Mouse (Mus musculus) gastrocnemius, adult 8-10 months (tissue): Measurements from ENCODE around the gene Pdcd4. TPM values are rescaled to one million over a fixed set of nuclear protein-coding genes. Genes with fewer than 3 reads are reported as not detected.
A peak's percentile ranks its signal among the peaks of the same experiment; 100 is the strongest.

Source experiments
- DNase-seq, 2 experiments: peaks; one replicate each; pipeline ENCODE4 v3.0.0; 2022; ENCODE audit warnings: low spot score in 2 of 2
- total RNA-seq, 4 experiments: library from RNA; stranded (reverse); gene quantifications; 2 replicates each; pipeline ENCODE4 v1.2.4; 2022

The Pdcd4 gene
- 10 to 100 TPM; 12.9 to 22.3 (median 16.3) TPM for total RNA-seq

- no peak for DNase-seq
Observed at GRCm38 (mm10) chr19:53892061-53892460, at the start of gene Pdcd4. Gene Pdcd4, plus strand, starts transcription at chr19:53892231.

DNA sequence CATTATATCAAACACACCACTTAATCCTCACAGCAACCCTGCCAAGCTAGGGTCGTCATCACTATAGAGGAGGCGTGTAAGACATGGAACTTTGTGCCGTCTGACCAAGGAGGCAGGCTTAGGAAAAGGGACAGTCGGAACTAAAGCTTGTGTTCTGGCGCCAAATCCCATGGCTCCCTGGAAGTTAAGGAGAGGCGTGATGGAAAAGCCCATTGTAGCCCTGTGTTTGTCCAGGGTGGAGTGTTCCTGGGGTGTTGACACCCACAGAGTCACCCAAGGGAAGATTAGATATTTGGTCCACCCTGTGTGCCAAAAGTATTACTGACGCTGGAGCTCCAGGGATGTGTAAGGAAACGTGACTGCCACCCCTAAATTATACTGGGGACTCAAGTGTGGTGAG lies 48.1 kb upstream of the Pdcd4 start:
- DNase-seq = no peak

GRCm38 (mm10) chr19:53848272-53848995 lies 43.6 kb upstream of the Pdcd4 start:
- DNase-seq = no peak

- peak; percentile 76 to 78 for DNase-seq
Observed at GRCm38 (mm10) chr19:53850166-53850922, 41.7 kb upstream of the Pdcd4 start.

DNA sequence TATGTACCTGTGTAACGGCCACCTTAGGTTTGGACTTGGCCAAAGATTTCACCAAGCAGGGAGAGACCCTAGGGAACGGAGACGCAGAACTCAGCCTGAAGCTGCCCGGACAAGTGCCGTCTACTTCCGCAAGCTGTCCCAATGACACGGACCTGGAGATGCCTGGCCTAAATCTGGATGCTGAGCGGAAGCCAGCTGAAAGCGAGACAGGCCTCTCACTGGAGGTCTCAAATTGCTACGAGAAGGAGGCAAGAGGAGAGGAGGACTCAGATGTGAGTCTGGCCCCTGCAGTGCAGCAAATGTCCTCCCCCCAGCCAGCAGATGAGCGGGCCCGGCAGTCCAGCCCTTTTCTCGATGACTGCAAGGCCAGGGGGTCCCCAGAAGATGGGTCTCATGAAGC lies 40.7 kb upstream of the Pdcd4 start:
- DNase-seq = peak; percentile 67 to 83

GRCm38 (mm10) chr19:53851826-53852698 lies 40.0 kb upstream of the Pdcd4 start:
- DNase-seq = no peak

- DNase-seq = peak in 1 of 2 experiments; percentile 29
Observed at GRCm38 (mm10) chr19:53852699-53853451, 39.2 kb upstream of the Pdcd4 start.

- no peak for DNase-seq
Observed at GRCm38 (mm10) chr19:53854978-53855377, 37.1 kb upstream of the Pdcd4 start.

DNA sequence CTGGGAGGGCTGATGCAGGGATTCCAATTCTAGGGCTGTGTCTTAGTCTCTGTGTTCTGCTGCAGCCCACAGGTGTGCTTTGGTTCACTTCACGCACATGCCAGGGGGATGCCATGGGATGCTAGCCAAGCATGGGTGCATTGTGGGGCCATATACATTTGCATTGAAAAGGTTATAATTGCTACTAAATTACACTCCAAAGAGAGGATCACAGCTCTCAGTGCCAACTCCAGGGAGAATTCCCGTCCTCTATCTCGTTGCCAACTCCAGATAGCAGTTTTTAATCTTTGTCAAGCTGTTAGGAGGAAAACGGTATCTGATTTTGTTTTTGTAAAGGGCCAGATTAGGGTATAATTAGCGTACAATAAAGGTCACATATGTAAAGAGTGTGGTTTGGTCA lies 36.2 kb upstream of the Pdcd4 start:
- no peak for DNase-seq

- DNase-seq = peak; percentile 51 to 78
Observed at GRCm38 (mm10) chr19:53856794-53857193, 35.2 kb upstream of the Pdcd4 start.

GRCm38 (mm10) chr19:53857962-53858361 lies 34.1 kb upstream of the Pdcd4 start:
- DNase-seq = no peak

GRCm38 (mm10) chr19:53859149-53859548 lies 32.9 kb upstream of the Pdcd4 start:
- no peak for DNase-seq

- no peak for DNase-seq
Observed at GRCm38 (mm10) chr19:53859593-53859992, 32.4 kb upstream of the Pdcd4 start.

GRCm38 (mm10) chr19:53861346-53861745 lies 30.7 kb upstream of the Pdcd4 start:
- DNase-seq = no peak

DNA sequence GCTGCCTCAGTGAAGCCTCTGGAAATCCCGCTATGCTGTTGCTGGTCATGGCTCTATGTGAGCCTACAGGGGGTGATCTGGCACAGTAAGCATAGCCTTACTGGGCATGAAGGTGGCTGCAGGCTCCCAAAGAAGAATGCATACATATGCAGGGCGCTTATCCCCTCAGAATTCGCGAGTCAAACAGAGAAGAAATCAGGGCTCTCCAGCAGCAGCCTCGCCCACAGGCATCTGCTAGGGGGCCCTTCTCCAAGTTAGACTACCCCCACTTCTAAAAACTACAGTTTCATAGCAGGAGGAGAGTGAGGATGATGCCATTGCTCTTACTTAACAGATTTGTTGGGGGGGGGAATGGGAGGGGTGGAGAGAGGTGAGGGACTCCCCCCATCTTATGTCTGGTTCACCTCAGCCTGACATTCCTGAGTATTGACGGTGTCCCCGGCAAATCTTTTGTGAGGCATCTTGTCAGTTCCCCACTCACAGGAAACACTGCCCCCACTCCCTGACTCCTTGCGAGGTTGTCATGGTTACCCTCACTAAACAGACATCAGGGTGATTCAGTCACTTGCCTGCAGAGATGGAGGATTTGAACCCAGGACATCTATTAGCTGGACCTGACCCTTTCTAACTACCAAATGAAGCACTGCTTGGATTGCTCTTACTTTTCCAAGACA lies 29.3 kb upstream of the Pdcd4 start:
- no peak for DNase-seq

GRCm38 (mm10) chr19:53867238-53867637 lies 24.8 kb upstream of the Pdcd4 start:
- no peak for DNase-seq

DNA sequence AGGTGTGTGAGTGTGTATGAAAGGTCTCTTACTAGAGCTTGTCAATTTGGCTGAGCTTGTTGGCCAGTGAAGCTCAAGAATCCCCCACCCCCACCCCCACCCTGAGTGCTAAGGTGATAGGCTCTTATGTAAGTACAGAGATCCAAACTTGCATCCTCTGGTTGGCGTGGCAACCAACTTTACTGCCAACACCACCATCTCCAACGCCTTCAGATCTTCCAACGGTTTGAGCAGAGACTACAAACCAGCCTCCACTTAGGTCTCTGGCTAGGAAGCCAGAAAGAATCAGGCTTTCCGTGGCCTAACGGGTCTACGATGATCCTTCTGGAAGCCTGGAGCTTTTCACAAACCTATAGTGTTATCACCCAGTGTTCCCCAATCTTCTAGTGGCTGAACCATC lies 23.9 kb upstream of the Pdcd4 start:
- DNase-seq = no peak

GRCm38 (mm10) chr19:53868796-53869195 lies 23.2 kb upstream of the Pdcd4 start:
- DNase-seq = no peak

DNA sequence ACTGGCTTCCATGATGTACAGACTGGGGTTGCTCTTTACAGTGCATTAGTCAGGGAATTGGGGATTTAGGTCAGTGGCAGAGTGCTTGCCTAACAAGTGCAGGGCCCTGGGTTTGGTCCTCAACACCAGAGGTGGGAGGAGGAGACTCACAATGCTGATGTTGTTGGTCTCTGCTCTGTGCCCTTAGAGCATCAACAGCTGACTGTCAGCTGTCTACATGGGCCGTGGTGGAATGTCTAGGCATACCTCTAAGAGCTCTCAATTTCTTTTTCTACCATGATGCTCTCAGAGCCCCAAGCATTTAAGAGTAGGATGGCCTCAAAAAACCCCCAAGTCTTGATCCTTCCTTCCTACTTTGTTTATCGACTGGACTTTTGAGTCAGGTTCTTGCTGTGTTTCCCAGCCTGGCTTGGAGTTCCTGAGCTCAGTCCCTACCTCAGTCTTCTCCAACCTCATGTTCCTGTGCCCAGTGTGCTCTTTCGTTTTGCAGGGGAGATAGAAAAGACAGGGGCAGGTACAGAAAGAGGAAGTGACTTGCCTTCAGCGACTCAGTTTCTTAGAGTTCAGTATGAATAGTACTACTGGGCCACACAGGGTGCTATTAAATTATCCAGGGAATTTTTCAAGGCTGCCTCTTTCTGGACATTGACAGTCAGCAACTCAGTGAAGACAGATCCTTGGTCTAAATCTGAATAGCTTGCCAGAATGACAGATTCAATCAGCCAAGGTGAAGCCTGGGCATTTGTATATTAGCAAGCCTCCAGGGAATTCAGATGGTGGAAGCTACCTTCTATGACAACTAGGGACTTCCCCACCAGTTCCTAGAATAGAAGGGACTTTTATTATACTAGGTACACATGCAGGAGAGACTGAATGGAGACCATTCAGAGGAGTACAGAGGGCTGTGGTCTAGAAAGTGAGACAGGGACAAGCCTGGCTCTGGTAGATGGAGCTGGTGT lies 22.3 kb upstream of the Pdcd4 start:
- no peak for DNase-seq
